8 mouse cellular contexts compared by ENCODE assay signal in the genomic region with DNA sequence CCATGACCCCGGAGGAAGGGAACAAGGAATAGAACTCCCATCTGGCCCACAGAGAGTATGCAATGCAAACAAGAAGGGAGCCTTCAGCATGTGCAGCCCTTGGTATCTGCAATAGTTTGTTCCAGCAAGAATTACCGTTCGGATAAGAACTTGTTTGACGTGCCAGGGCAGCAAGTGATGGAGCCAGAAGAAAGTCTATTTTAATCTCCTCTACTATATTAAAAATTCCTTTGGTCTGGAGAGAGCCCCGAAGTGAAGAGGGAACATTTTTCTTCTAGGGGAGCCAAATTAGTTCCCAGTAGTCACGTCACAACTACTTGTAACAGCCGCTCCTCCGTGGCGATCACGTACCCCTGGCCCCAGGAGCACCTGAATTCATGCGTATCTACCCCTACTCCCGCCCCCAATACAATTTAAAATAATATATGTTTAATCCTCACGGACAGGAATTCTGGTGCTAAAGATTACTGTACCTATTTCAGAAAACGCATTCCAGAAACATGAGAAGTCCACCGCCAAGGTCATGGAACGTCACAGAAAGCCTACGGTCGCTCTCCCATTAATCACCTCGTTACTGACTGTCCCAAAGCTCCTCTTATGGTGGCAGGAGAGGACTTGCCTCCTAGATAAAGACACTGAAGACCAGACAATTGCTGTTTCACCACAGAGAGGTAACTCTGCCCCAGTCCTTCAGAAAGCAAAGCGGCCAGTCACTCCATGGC. TPM values are rescaled to one million over a fixed set of nuclear protein-coding genes. Genes with fewer than 3 reads are reported as not detected.
DNase-seq lines count a peak whose midpoint lies in the region; ATAC-seq lines count a peak whose summit lies in the region.

No protein-coding gene starts in this region.

- ATAC-seq in kidney, embryonic 15.5 days (replicated peaks; ENCODE audit: low FRiP score), result no peak
- ATAC-seq in erythroid progenitor cell, adult 5-6 weeks (replicated peaks; ENCODE audit: low FRiP score, poor library complexity, severe bottlenecking), result peak; percentile 49
- peak; percentile 57 for ATAC-seq in heart, embryonic 16.5 days (replicated peaks; ENCODE audit: extremely low read depth, insufficient read depth, low FRiP score)

- no peaks in the 10 kb centered on the region for H3K36me3 ChIP-seq in kidney, embryonic 15.5 days
- no peaks in the 10 kb centered on the region for H3K36me3 ChIP-seq in heart, embryonic 16.5 days (ENCODE audit: control insufficient read depth, insufficient read depth)

- DNase-seq in kidney, postnatal 36 days, result no peak
- DNase-seq in lung, postnatal 25 days (ENCODE audit: low spot score), result peak; percentile 26
- DNase-seq in right cerebral cortex, postnatal 4 days, result no peak
- DNase-seq in thymus, postnatal 4 days, result no peak
- no peak for DNase-seq in thymus, postnatal 10 days (ENCODE audit: low spot score in 2 of 2)

- no peak overlapping the region for H3K4me3 ChIP-seq in kidney, embryonic 15.5 days (replicated peaks)
- H3K4me3 ChIP-seq in heart, embryonic 16.5 days (ENCODE audit: low read length), result peak overlapping the region; percentile 30

- 0 out of 2 replicates have a peak overlapping the region, but pooled peaks have one; percentile 15 for H3K27ac ChIP-seq in kidney, embryonic 15.5 days
- peak overlapping the region; percentile 89 for H3K27ac ChIP-seq in heart, embryonic 16.5 days (ENCODE audit: low read length)

- no peaks in the 10 kb centered on the region for H3K27me3 ChIP-seq in kidney, embryonic 15.5 days
- H3K27me3 ChIP-seq in heart, embryonic 16.5 days (ENCODE audit: control insufficient read depth, insufficient read depth, low read length), result no peaks in the 10 kb centered on the region

- peaks cover 44% of the 10 kb centered on the region for H3K4me1 ChIP-seq in kidney, embryonic 15.5 days
- peaks cover 56% of the 10 kb centered on the region for H3K4me1 ChIP-seq in heart, embryonic 16.5 days (ENCODE audit: control insufficient read depth, insufficient read depth, low read length)

- no peak overlapping the region for H3K9ac ChIP-seq in kidney, embryonic 15.5 days
- H3K9ac ChIP-seq in heart, embryonic 16.5 days (ENCODE audit: low read length), result peak overlapping the region; percentile 66

- H3K4me2 ChIP-seq in kidney, embryonic 15.5 days, result peak overlapping the region; percentile 42
- H3K4me2 ChIP-seq in heart, embryonic 16.5 days (ENCODE audit: low read depth, low read length), result peak overlapping the region; percentile 52

- H3K9me3 ChIP-seq in kidney, embryonic 15.5 days (replicated peaks), result no peaks in the 10 kb centered on the region
- H3K9me3 ChIP-seq in heart, embryonic 16.5 days (replicated peaks; ENCODE audit: control insufficient read depth, low read length), result no peaks in the 10 kb centered on the region

- 62% methylated on average over 20 of the region's 20 CpGs for WGBS in kidney, embryonic 15.5 days
- WGBS in heart, embryonic 16.5 days, result 31% methylated on average over 20 of the region's 20 CpGs

RNA-seq across cellular contexts. Expression of gene Msrb3, which starts 22.2 kb away (rescaled TPM):
- 8.5 and 10.3 TPM in 2 replicates for polyA plus RNA-seq in kidney, embryonic 15.5 days (2015; fragmentation: Nextera tagmentation; extraction: Ambion mirVana)
- not detected in 2 replicates for total RNA-seq in erythroid progenitor cell, adult 5-6 weeks (2015; ENCODE audit: low replicate concordance)
- total RNA-seq in erythroid progenitor cell, adult 5-6 weeks (2017; ENCODE audit: low replicate concordance), result 0.30 and 0.64 TPM in 2 replicates
- polyA plus RNA-seq in heart, embryonic 16.5 days (2015; fragmentation: Nextera tagmentation; extraction: Ambion mirVana), result 38.3 and 39.8 TPM in 2 replicates
